Mouse (Mus musculus) leukemia stem cell, adult 10-12 weeks (primary cell): ENCODE results near the gene Gimap8. TPM values are rescaled to one million over a fixed set of nuclear protein-coding genes. Genes with fewer than 3 reads are reported as not detected.

Experiments used
- polyA plus RNA-seq: library from polyadenylated mRNA; stranded (reverse); fragments of >175 nt; gene quantifications from 2 replicates; pipeline ENCODE4 v1.2.3, GENCODE M21; 2012; ENCODE audit warnings: low replicate concordance

Gene Gimap8
- polyA plus RNA-seq, result 3.2 and 4.2 TPM in 2 replicates

DNA sequence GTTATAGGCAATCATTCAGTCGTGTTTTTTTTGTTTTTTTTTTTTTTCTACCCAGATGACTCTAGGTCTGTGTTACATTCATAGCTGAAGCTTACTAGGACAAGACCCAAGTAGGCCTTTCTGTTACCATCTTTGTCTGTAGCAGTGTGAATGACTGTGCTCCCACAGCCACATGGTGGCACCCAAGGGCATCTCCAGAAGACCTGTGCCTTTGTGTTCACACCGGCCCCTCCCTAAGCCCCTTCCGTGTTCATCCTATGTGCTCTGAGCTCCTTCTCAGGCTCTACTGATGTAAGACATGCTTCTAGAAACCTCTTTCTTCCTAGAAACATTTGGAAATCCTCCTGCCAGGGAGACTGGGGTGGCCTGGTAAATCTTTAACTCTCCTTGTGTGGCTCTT, at the start of gene Gimap8:
Gimap8 (plus strand) TSS at position 240 of the 400 bp plus-strand sequence.

GRCm38 (mm10) chr6:48601271-48602079, 45.6 kb upstream of the Gimap8 start, which contains the start of gene Zfp775:
Gene Zfp775, plus strand, starts transcription at chr6:48602063.

DNA sequence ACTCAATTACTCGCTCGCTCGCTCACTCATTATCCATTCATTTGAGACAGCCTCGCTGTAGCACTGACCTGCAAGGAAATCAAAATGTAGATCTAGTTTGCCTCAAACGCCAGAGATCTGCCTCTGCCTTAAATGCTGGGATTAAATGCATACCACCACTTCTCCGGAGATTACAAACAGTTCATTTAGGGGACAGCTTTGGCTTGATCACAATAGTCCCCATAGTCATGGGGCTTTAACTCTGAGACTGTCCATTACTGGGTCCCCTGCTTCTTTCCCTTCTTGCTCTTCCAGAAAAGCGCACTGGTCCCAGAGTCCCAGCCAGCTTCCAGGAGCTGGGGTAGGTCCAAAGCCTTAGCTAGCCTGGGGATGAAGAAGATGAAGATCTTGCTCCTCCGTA, 20.6 kb upstream of the Gimap8 start, which contains the start of gene AI854703:
AI854703 (plus strand) TSS at position 301 of the 400 bp plus-strand sequence.

DNA sequence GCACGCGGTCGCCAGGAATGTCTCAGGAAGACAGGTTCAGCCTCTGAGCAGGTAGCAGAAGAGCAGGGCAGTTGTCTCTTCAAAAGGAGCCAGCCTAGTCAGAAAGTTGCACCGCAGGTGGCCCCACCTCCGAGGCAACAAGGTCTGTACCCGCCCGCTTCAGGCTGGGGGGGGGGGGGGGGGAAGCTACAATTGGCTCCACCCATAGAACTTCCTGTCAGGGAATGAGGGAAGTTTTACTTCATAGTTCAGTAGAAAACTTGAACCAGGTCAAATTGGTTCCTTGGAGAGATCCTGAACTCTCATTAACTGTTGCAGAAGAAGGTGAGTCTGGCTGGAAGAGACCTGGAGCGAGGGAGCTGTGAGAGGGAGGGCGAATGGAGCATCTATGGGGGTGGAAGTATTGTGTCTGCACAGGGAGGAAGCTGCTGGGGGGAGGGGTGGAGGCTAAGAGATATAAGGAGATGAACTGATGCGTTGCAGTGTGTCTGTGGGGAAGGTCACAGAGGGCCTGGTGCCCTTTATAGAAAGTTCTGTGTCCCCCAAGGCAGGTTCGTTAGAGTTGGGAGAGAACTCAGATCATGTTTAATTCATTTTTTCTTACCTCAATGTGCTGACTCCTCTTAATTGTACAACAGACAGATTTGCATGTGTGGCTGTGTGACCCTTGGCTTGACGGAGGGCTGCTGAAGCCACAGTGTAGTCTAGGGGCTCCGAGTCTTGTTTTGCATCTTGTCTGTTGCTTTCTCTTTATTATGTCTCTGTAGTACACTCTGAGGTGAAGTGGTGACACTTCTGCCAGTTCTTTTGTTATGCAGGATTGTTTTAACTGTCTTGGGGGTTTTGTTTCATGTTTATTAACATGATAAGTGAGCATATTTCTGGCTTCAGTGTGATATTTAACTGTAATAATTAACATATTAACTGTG, 29.2 kb downstream of the Gimap8 start, which contains the start of gene Gimap9:
Gimap9 (plus strand) TSS at position 199 of the 929 bp plus-strand sequence.

GRCm38 (mm10) chr6:48684319-48684718, 37.3 kb downstream of the Gimap8 start, which contains the start of gene Gimap4:
Gene Gimap4, plus strand, starts transcription at chr6:48684549.

Other genes starting within 250 kb of the Gimap8 start
- 5.6 and 7.6 TPM in 2 replicates for gene Zfp467, start 201.4 kb upstream of the Gimap8 start, polyA plus RNA-seq
- 0.26 and 0.44 TPM in 2 replicates for gene Sspo, start 199.0 kb upstream of the Gimap8 start, polyA plus RNA-seq
- 0.25 and 3.8 TPM in 2 replicates for gene Atp6v0e2, start 109.6 kb upstream of the Gimap8 start, polyA plus RNA-seq
- 9.1 and 11.2 TPM in 2 replicates for gene Lrrc61, start 92.4 kb upstream of the Gimap8 start, polyA plus RNA-seq
- 1.4 TPM in 1 of 2 replicates, not detected in the other for gene Rarres2, start 74.4 kb upstream of the Gimap8 start, polyA plus RNA-seq
- gene Gm45021, start 57.6 kb upstream of the Gimap8 start, polyA plus RNA-seq, result not detected in 2 replicates
- 10.0 TPM in 2 replicates for gene Repin1, start 53.4 kb upstream of the Gimap8 start, polyA plus RNA-seq
- 1.0 TPM in 1 of 2 replicates, not detected in the other for gene Gm44965, start 53.3 kb upstream of the Gimap8 start, polyA plus RNA-seq
- 1.2 and 1.5 TPM in 2 replicates for gene Zfp775, start 45.2 kb upstream of the Gimap8 start, polyA plus RNA-seq
- 0.20 and 0.59 TPM in 2 replicates for gene AI854703, start 20.5 kb upstream of the Gimap8 start, polyA plus RNA-seq
- 0.52 TPM in 1 of 2 replicates, not detected in the other for gene Gimap9, start 28.9 kb downstream of the Gimap8 start, polyA plus RNA-seq
- gene Gimap4, start 37.3 kb downstream of the Gimap8 start, polyA plus RNA-seq, result 1.3 and 5.0 TPM in 2 replicates
- gene Gimap6, start 61.0 kb downstream of the Gimap8 start, polyA plus RNA-seq, result 4.5 and 8.3 TPM in 2 replicates
- not detected in 2 replicates for gene Gm28053, start 71.4 kb downstream of the Gimap8 start, polyA plus RNA-seq
- gene Gimap7, start 71.4 kb downstream of the Gimap8 start, polyA plus RNA-seq, result 0.37 and 2.0 TPM in 2 replicates
- gene Gimap1, start 91.8 kb downstream of the Gimap8 start, polyA plus RNA-seq, result 14.6 and 21.6 TPM in 2 replicates
- 4.7 and 19.6 TPM in 2 replicates for gene Gimap5, start 99.0 kb downstream of the Gimap8 start, polyA plus RNA-seq
- 24.2 and 84.0 TPM in 2 replicates for gene Gimap3, start 123.6 kb downstream of the Gimap8 start, polyA plus RNA-seq
- gene Tmem176a, start 193.7 kb downstream of the Gimap8 start, polyA plus RNA-seq, result 6.4 and 44.5 TPM in 2 replicates
- 2.3 and 12.0 TPM in 2 replicates for gene Tmem176b, start 194.3 kb downstream of the Gimap8 start, polyA plus RNA-seq
- not detected in 2 replicates for gene Aoc1, start 225.7 kb downstream of the Gimap8 start, polyA plus RNA-seq